Mouse (Mus musculus) layer of hippocampus, postnatal 10 days (tissue): ENCODE measurements around the gene Grk3. TPM values are rescaled to one million over a fixed set of nuclear protein-coding genes. Genes with fewer than 3 reads are reported as not detected.

Experiments used
- DNase-seq, 2 experiments: peaks; one replicate each; pipeline ENCODE4 v3.0.0; 2021; ENCODE audit warnings: low spot score in 2 of 2
- total RNA-seq, 2 experiments: library from RNA; stranded (reverse); gene quantifications; 2 replicates each; pipeline ENCODE4 v1.2.3; 2021

The Grk3 gene
- total RNA-seq, 2 experiments from 2014 or later, result 63.3 to 73.1 TPM

- no peak for DNase-seq
These were observed 6.3 kb downstream of the Grk3 start for GRCm38 (mm10) chr5:113009183-113009820.

GRCm38 (mm10) chr5:113008496-113008895, 7.1 kb downstream of the Grk3 start:
- no peak for DNase-seq

DNA sequence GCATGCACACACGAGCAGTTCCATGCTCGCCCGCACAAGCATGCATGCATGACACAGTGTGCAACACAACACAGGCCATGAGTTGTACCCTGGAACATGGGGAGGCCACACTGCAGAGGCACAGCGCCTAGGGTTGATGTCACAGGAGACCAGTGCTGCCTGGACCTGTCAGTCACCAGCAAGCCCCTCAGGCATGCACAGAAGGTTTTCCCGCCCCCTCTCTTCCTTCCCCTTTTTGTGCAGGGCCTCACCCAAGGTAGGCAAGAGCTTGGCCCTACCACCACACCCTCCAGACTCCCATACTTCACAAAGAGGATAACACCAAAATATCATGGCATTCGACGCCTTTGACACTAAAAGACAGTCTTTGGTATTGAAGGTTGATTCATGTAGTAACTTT, 8.6 kb downstream of the Grk3 start:
- no peak for DNase-seq

DNA sequence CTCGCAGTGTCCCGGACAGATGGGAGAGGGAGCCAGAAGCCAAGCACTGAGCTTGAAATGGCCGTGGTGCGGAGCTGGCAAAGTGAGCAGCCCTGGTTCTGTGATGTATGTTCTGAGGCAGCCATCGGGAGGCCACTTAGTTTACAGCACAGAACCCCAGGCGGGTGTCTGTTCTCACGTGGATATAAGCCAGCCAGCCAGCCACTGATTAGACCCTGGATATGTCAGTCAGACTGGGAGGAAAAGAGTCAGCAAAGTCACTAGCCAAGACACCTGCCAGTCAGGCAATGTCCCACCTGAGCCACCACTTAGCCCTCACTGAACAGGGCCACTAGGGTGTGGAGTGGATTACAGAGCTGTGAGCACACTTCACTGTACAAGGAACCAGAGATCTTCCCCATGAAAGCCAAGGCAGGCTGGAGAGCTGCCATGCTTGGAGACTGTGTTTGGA, 9.6 kb downstream of the Grk3 start:
- DNase-seq, result no peak

DNA sequence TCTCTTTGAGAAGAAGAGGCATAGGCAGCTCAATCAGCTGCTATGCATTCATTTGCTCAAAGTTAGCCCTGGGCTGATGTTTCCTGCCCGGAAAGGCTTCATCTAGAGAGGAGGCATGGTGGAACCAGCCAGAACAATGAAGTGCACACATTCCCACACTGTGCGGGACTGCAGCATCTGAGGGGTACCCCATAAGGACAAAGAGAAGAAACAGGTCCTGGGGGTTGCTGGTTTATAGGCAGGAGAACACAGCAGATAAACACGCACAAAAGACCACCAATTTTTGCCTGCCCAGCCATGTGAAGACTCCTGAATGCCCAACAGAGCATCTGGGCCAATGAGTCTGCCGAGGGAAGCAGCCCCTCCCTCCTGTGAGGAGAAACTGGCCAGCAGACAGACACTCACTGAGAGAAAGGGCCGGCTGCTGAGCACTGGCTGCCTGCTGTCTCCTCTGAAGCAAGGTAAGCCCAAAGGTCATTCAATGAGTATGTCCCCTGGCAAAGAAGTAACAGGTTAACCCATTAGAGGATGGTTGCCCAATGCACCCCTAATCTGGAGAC, 12.7 kb downstream of the Grk3 start:
- DNase-seq, result no peak

DNA sequence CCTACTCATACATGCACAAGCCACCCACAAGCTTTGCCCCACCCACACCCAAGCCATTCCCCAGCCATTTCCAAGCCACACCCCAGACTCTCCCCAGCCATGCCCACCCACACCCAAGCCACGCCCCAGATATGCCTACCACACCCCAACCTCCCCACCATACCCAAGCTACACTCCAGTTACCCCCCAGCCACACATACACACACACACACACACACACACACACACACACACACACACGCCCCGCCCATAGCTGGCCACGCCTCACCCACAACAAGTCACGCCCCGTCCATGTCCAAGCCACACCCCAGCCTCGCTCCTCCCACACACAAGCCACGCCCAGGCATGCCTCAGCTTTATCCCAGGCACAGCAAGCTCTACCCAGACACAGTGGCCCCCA, 16.4 kb downstream of the Grk3 start:
- DNase-seq, result no peak

DNA sequence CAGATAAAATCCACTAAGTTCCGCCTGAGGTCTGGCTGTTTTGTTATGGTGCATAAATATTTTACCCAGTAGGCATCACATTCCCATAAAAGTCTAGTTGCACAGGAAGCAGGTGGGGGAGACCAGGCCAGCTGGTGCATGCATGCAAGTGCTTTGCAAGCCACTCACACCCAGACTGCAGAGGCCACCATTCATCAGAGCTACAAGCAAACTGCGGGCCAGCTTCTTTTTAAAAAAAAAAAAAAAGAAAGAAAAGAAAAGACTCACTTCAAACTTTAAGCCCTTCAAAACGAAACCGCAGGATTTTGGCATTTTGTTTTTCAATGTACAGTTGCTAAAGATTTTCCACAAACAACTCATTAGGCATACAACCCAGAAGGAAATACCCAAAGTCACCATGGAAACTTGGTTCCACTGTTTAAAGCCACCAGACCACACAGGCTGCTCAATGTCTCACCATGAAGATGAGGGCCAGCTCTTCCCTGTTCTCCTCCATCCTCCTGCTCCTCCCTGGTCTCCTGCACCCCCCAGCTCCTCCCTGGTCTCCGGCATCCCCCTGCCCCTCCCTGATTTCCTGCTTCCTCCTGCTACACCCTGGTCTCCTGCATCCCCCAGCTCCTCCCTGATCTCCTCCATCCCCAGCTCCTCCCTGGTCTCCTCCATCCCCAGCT, 17.9 kb downstream of the Grk3 start:
- DNase-seq, result peak; percentile 28 to 47

DNA sequence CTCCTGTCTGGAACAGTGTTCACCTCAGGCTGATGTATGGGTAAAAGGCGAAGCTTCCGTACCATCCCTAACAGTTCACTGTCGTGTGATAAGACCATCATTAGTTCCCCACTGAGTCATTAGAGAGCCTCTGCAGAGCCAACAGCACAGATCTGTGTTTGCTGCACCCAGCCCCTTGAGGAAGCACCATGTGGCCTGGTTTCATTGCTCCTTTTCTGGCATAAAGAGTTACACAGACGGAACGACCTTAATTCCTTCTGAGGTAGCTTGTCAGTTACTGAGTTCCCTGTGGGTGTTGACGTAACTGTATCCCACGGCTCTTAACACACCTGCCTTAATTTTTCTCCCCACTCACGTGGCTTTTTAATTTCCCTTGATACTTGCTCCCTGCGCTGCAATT, 24.3 kb downstream of the Grk3 start:
- DNase-seq, result no peak

DNA sequence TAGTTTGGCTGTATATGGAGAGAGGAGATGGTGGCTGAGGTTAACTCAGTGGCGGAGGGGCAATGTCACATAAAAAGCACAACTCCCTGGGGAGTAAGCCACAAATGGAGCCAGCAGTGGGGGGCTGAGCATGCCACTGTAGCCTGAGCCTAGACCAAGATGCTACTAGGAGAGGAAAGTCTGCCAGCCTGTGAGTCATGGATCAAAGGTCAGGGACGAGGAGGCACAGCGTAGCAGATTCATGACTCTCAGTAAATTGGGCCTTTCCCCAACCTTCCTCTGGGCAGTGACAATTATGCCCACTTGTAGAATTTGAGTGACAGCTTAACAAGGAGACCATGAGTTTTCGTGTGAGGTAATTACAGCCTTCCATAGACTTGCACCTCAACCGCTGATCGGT, 33.7 kb downstream of the Grk3 start:
- DNase-seq, result no peak

GRCm38 (mm10) chr5:112979710-112980109, 35.9 kb downstream of the Grk3 start:
- DNase-seq, result no peak

DNA sequence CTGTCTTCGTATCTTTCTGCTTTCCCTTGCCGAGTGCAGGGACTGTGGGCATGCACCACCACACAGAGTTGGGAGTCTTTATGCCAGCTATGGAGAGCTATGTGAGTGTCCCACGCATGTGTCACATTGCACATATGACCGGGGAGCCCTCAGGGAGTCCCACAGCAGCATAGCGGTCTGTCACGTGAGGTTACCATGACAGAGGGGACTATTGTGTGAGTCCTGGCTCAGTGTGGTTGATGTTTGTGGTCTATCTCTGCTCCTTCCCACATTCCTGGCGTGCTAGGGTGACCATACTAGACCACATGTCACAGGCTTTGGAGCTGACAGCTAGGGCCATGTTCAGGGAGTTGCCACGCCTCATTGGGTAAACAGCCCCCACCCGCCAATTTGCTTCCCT, 36.4 kb downstream of the Grk3 start:
- DNase-seq, result no peak

GRCm38 (mm10) chr5:112977089-112977488, 38.5 kb downstream of the Grk3 start:
- DNase-seq, result no peak

GRCm38 (mm10) chr5:112973596-112973995, 42.0 kb downstream of the Grk3 start:
- DNase-seq, result no peak

DNA sequence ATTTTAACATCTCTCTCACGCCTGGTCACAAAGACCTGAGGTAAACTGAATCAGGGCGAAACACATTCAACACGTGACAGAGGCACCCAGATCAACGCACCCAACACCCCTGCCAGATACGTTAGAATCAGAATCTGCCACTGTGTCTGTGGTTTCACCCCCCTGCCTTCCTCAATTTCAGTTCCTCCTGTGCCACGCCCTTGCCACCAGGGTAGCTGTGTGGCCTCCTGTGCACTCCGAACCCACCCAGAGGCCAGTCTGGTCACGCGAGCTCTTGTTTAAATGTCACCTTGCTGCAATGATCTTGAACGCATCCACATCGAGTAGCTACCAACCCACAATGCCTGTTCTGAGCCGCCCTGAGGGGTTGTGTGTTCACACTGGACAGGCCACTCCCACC, 43.3 kb downstream of the Grk3 start:
- no peak for DNase-seq

DNA sequence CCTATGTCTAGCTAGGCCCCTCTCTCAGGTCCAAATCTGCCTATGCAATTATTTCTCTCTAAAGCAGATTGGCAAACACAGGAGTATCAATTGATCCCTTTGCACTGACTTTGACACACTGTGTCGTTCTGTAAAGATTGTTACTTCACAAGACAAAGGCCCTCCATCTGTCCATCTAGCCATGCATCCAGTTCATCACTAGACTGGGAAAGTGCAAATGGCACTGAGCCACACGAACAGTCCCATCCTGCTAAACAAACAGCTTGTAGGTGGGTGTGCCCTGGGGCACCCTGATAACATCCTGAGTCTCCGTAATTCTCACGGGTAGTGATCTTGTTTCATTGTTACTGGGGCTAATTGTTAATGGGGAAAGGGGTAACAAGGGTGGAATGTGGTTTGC, 52.1 kb downstream of the Grk3 start:
- no peak for DNase-seq

GRCm38 (mm10) chr5:112962166-112962565, 53.4 kb downstream of the Grk3 start:
- DNase-seq, result no peak

DNA sequence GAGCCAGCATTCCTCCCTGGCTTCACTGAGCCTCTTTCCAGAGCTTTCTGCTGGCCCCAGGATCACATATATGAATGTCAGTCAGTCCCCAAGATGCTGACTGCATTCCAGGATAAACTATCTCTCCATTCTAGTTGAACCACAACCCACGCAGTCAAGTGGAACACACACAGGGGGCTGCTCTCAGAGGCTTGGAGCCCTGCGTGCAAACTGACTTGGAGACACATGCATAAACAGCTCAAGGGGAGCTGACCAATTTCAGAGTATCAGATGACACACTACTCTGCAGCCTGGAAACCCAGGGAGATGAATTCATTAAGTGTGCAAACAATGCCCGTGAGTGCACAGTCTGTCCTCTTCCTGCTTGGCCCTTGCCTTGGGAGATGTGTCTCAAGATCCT, 54.7 kb downstream of the Grk3 start:
- DNase-seq, result no peak

DNA sequence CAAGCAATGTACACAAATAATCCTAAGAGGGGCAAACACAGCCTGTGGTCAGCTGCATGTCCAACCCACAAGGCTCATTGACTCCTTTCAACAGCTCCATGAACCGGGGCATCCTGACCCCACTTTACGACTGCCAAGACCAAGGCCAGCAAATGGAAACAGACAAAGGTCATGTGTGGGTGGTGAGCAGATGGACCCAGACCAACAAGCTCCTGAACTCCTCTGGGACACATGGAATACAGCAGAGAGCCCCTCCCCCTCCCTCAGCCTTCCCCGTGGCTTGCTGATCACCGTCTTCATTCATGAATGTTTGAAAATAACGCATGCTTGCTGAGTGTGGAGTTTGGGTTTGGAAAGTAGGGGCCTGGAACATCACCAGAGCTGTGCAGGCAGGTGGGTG, 57.3 kb downstream of the Grk3 start:
- DNase-seq, result no peak

GRCm38 (mm10) chr5:112956841-112957240, 58.8 kb downstream of the Grk3 start:
- DNase-seq, result no peak

- DNase-seq, result no peak
These were observed 59.2 kb downstream of the Grk3 start for GRCm38 (mm10) chr5:112956368-112956767.

GRCm38 (mm10) chr5:112950847-112951246, 64.7 kb downstream of the Grk3 start:
- DNase-seq, result no peak

- DNase-seq, result no peak
These were observed 69.7 kb downstream of the Grk3 start for GRCm38 (mm10) chr5:112945925-112946324.

- no peak for DNase-seq
These were observed 73.3 kb downstream of the Grk3 start for GRCm38 (mm10) chr5:112942244-112942643.
